Mouse (Mus musculus) CH12.LX (cell line): Measurements from ENCODE around the gene Golga7b.

Source experiments
- CTCF ChIP-seq, 2 experiments: IDR thresholded peaks in 1 of 2; conservative IDR thresholded peaks in 1 of 2; 2 replicates each; pipeline ENCODE4 v1.5.1; 2011 to 2012; ENCODE audit warnings: low read depth in 2 of 2, low read length in 2 of 2, improper control_type of control experiment in 1 of 2, inconsistent platforms in 1 of 2, mild to moderate bottlenecking in 1 of 2, moderate library complexity in 1 of 2
- ELF1 ChIP-seq: IDR thresholded peaks from 2 replicates; pipeline ENCODE4 v1.6.1; 2014; ENCODE audit warnings: low read depth, mild to moderate bottlenecking, inconsistent platforms, low read length, improper control_type of control experiment
- EP300 ChIP-seq: IDR thresholded peaks from 2 replicates; pipeline ENCODE4 v1.6.1; 2011; ENCODE audit warnings: low read length, improper control_type of control experiment
- ETS1 ChIP-seq: conservative IDR thresholded peaks from 2 replicates; pipeline ENCODE4 v1.6.1; 2012; ENCODE audit warnings: low read depth, mild to moderate bottlenecking, inconsistent platforms, low read length, improper control_type of control experiment, moderate library complexity
- MAX ChIP-seq: IDR thresholded peaks from 2 replicates; pipeline ENCODE4 v1.6.1; 2011; ENCODE audit warnings: low read length, improper control_type of control experiment
- MXI1 ChIP-seq: IDR thresholded peaks from 2 replicates; pipeline ENCODE4 v1.6.1; 2011; ENCODE audit warnings: mild to moderate bottlenecking, low read depth, low read length, improper control_type of control experiment
- NELFE ChIP-seq: IDR thresholded peaks from 2 replicates; pipeline ENCODE4 v1.6.1; 2011; ENCODE audit warnings: low read depth, low read length, improper control_type of control experiment
- POLR2A ChIP-seq: IDR thresholded peaks from 2 replicates; pipeline ENCODE4 v1.6.1; 2011; ENCODE audit warnings: low read depth, mild to moderate bottlenecking, improper control_type of control experiment, low read length
- POLR2AphosphoS2 ChIP-seq: IDR thresholded peaks from 2 replicates; pipeline ENCODE4 v1.6.1; 2011; ENCODE audit warnings: low read depth, low read length, improper control_type of control experiment
- TCF12 ChIP-seq: IDR thresholded peaks from 2 replicates; pipeline ENCODE4 v1.6.1; 2014; ENCODE audit warnings: low read depth, mild to moderate bottlenecking, inconsistent platforms, low read length, improper control_type of control experiment
- ZMIZ1 ChIP-seq: IDR thresholded peaks from 2 replicates; pipeline ENCODE4 v1.6.1; 2012; ENCODE audit warnings: low read depth, mild to moderate bottlenecking, inconsistent platforms, low read length, improper control_type of control experiment

- TF ChIP-seq POLR2AphosphoS2 (no peak), TCF12 (0 out of 2 replicates have a peak, but pooled peaks have one; percentile 16), CTCF (conservative IDR thresholded peaks at IDR 0.05 in 1 of 2, IDR thresholded peaks at IDR 0.05 in 1 of 2; ENCODE audit: low read depth in 2 of 2, low read length in 2 of 2) (no peak), ELF1 (no peak), EP300 (0 out of 2 replicates have a peak, but pooled peaks have one; percentile 16), POLR2A (no peak), ZMIZ1 (no peak), NELFE (no peak), MAX (no peak), MXI1 (peak; percentile 79; the same call in 1 of the 2 replicates), ETS1 (no peak)
These were observed 8.6 kb downstream of the Golga7b start for GRCm38 (mm10) chr19:42255784-42256610.
